ENCODE assay signal across 13 mouse cellular contexts in genomic region chr15:85209341-85209740, GRCm38 (mm10). TPM values are rescaled to one million over a fixed set of nuclear protein-coding genes. Genes with fewer than 3 reads are reported as not detected.
DNase-seq lines count a peak whose midpoint lies in the region; ATAC-seq and TF ChIP-seq lines count a peak whose summit lies in the region.
"Had no signal": no experiment of that assay in that cellular context is flagged by ENCODE, and none has a peak within 500 bp of the region (broad histone marks: within the 10 kb centered on the region; RNA-seq: fewer than 3 reads in every experiment).

No protein-coding gene starts in this region.

- H3K4me3 ChIP-seq in hindbrain, postnatal 0 days (ENCODE audit: low read length), result no peak overlapping the region
- H3K4me3 ChIP-seq in hindbrain, embryonic 14.5 days (replicated peaks; ENCODE audit: low read length), result no peak overlapping the region
- no peak overlapping the region for H3K4me3 ChIP-seq in midbrain, postnatal 0 days (ENCODE audit: low read depth, low read length)
- no peak overlapping the region for H3K4me3 ChIP-seq in midbrain, embryonic 14.5 days (replicated peaks; ENCODE audit: low read depth, low read length)

- H3K27me3 ChIP-seq in hindbrain, postnatal 0 days (ENCODE audit: insufficient read depth, low read length), result no peaks in the 10 kb centered on the region
- no peaks in the 10 kb centered on the region for H3K27me3 ChIP-seq in hindbrain, embryonic 14.5 days (ENCODE audit: control insufficient read depth, insufficient read depth, low read length)
- H3K27me3 ChIP-seq in midbrain, postnatal 0 days (ENCODE audit: insufficient read depth, low read length), result no peaks in the 10 kb centered on the region
- no peaks in the 10 kb centered on the region; the same call in 1 of the 2 replicates for H3K27me3 ChIP-seq in midbrain, embryonic 14.5 days (ENCODE audit: control insufficient read depth, insufficient read depth, low read length)

- H3K36me3 ChIP-seq in hindbrain, postnatal 0 days (ENCODE audit: insufficient read depth, low read length), result no peaks in the 10 kb centered on the region
- H3K36me3 ChIP-seq in hindbrain, embryonic 14.5 days (replicated peaks; ENCODE audit: control insufficient read depth, insufficient read depth), result no peaks in the 10 kb centered on the region
- no peaks in the 10 kb centered on the region for H3K36me3 ChIP-seq in midbrain, postnatal 0 days (ENCODE audit: insufficient read depth, low read length)
- no peaks in the 10 kb centered on the region for H3K36me3 ChIP-seq in midbrain, embryonic 14.5 days (ENCODE audit: control insufficient read depth, insufficient read depth, low read length)

- H3K27ac ChIP-seq in hindbrain, postnatal 0 days, result no peak overlapping the region
- no peak overlapping the region for H3K27ac ChIP-seq in hindbrain, embryonic 14.5 days
- H3K27ac ChIP-seq in midbrain, postnatal 0 days (ENCODE audit: low read depth, low read length), result no peak overlapping the region
- no peak overlapping the region for H3K27ac ChIP-seq in midbrain, embryonic 14.5 days (replicated peaks; ENCODE audit: low read depth, low read length)

- H3K4me2 ChIP-seq in hindbrain, postnatal 0 days (ENCODE audit: low read depth, low read length), result no peak overlapping the region
- no peak overlapping the region for H3K4me2 ChIP-seq in hindbrain, embryonic 14.5 days (replicated peaks)
- H3K4me2 ChIP-seq in midbrain, postnatal 0 days (ENCODE audit: low read depth, low read length, poor library complexity, severe bottlenecking), result no peak overlapping the region
- H3K4me2 ChIP-seq in midbrain, embryonic 14.5 days (ENCODE audit: low read length), result no peak overlapping the region

- TF ChIP-seq CTCF in hindbrain, postnatal 0 days (IDR thresholded peaks at IDR 0.05; ENCODE audit: low read depth), result peak; percentile 54
- peak; percentile 62 for TF ChIP-seq CTCF in midbrain, postnatal 0 days (IDR thresholded peaks at IDR 0.05)

- 90% methylated on average over 3 of the region's 3 CpGs for WGBS in hindbrain, postnatal 0 days
- WGBS in hindbrain, embryonic 14.5 days, result 91% methylated on average over 3 of the region's 3 CpGs
- WGBS in midbrain, postnatal 0 days, result 88% methylated on average over 3 of the region's 3 CpGs
- WGBS in midbrain, embryonic 14.5 days, result 90% methylated on average over 3 of the region's 3 CpGs

- no peaks in the 10 kb centered on the region for H3K9me3 ChIP-seq in hindbrain, postnatal 0 days (ENCODE audit: low read length)
- no peaks in the 10 kb centered on the region for H3K9me3 ChIP-seq in hindbrain, embryonic 14.5 days (ENCODE audit: control insufficient read depth, low read length)
- H3K9me3 ChIP-seq in midbrain, postnatal 0 days (ENCODE audit: low read length), result 0 out of 2 replicates have a peak, but pooled peaks cover 2% of the 10 kb centered on the region
- H3K9me3 ChIP-seq in midbrain, embryonic 14.5 days (ENCODE audit: control insufficient read depth, low read length), result 0 out of 2 replicates have a peak, but pooled peaks cover 3% of the 10 kb centered on the region

- 0 out of 2 replicates have a peak, but pooled peaks cover 2% of the 10 kb centered on the region for H3K4me1 ChIP-seq in hindbrain, postnatal 0 days (ENCODE audit: insufficient read depth, low read length)
- peaks cover 22% of the 10 kb centered on the region for H3K4me1 ChIP-seq in hindbrain, embryonic 14.5 days (replicated peaks; ENCODE audit: control insufficient read depth, insufficient read depth, low read length)
- H3K4me1 ChIP-seq in midbrain, postnatal 0 days (ENCODE audit: insufficient read depth, low read length), result peaks cover 3% of the 10 kb centered on the region; the same call in 1 of the 2 replicates
- peaks cover 26% of the 10 kb centered on the region for H3K4me1 ChIP-seq in midbrain, embryonic 14.5 days (ENCODE audit: control insufficient read depth, insufficient read depth, low read length)

- no peak for DNase-seq in hindbrain, postnatal 0 days (ENCODE audit: low spot score)
- DNase-seq in hindbrain, embryonic 14.5 days (ENCODE audit: low spot score), result no peak
- DNase-seq in midbrain, postnatal 0 days (ENCODE audit: low spot score), result no peak
- no peak for DNase-seq in midbrain, embryonic 14.5 days
- DNase-seq in induced T-regulatory cell, adult 2 months (ENCODE audit: low read depth), result peak; percentile 29
- peak; percentile 22 for DNase-seq in thymus, postnatal 25 days
- DNase-seq: adrenal gland, adult 2 months; cerebellum, adult 8-10 months; kidney, adult 8-10 months had no signal

- H3K9ac ChIP-seq in hindbrain, postnatal 0 days (replicated peaks; ENCODE audit: low read length), result no peak overlapping the region
- H3K9ac ChIP-seq in hindbrain, embryonic 14.5 days, result no peak overlapping the region
- no peak overlapping the region for H3K9ac ChIP-seq in midbrain, postnatal 0 days (replicated peaks; ENCODE audit: low read length, poor library complexity, severe bottlenecking)
- H3K9ac ChIP-seq in midbrain, embryonic 14.5 days (replicated peaks; ENCODE audit: low read length), result no peak overlapping the region
- H3K9ac ChIP-seq: heart, embryonic 12.5 days had no signal

- no peak for ATAC-seq in hindbrain, postnatal 0 days
- no peak for ATAC-seq in hindbrain, embryonic 14.5 days (ENCODE audit: low FRiP score)
- no peak for ATAC-seq in midbrain, postnatal 0 days (ENCODE audit: low FRiP score)
- no peak for ATAC-seq in midbrain, embryonic 14.5 days (ENCODE audit: low FRiP score, low TSS enrichment)
- no peak for ATAC-seq in frontal cortex, adult (ENCODE audit: low TSS enrichment)
- ATAC-seq in erythroid progenitor cell, adult 5-6 weeks (replicated peaks; ENCODE audit: low FRiP score, poor library complexity, severe bottlenecking), result no peak

RNA-seq across cellular contexts. Expression of gene Fbln1, which starts 3.6 kb away (rescaled TPM):
- 68.4 and 73.9 TPM in 2 replicates for total RNA-seq in hindbrain, postnatal 0 days (2014; rRNA removed)
- polyA plus RNA-seq in hindbrain, postnatal 0 days (2015; fragmentation: Nextera tagmentation; extraction: Ambion mirVana), result 48.3 and 52.1 TPM in 2 replicates
- 51.0 and 54.2 TPM in 2 replicates for polyA plus RNA-seq in hindbrain, embryonic 14.5 days (2014; fragmentation: Nextera tagmentation; extraction: Ambion mirVana)
- 57.8 and 64.5 TPM in 2 replicates for total RNA-seq in midbrain, postnatal 0 days (2014; rRNA removed)
- polyA plus RNA-seq in midbrain, postnatal 0 days (2015; fragmentation: Nextera tagmentation; extraction: Ambion mirVana), result 46.2 and 48.5 TPM in 2 replicates
- 16.7 and 37.0 TPM in 2 replicates for polyA plus RNA-seq in midbrain, embryonic 14.5 days (2014; fragmentation: Nextera tagmentation; extraction: Ambion mirVana)
- not detected in 2 replicates for total RNA-seq in erythroid progenitor cell, adult 5-6 weeks (2015; ENCODE audit: low replicate concordance)
- not detected in 2 replicates for total RNA-seq in erythroid progenitor cell, adult 5-6 weeks (2017; ENCODE audit: low replicate concordance)
- total RNA-seq: megakaryocyte-erythroid progenitor cell, adult 5-6 weeks had no signal

Comparison
In these comparisons a context has a peak if more than half of its experiments do, and no peak if none do; other contexts are left out.
1. DNase-seq: peak in induced T-regulatory cell, adult 2 months (single experiment) and thymus, postnatal 25 days (single experiment); none in hindbrain, postnatal 0 days (single experiment), hindbrain, embryonic 14.5 days (single experiment), midbrain, postnatal 0 days (single experiment) and midbrain, embryonic 14.5 days (single experiment).